Mouse (Mus musculus): ENCODE measurements around the gene Sorl1. TPM values are rescaled to one million over a fixed set of nuclear protein-coding genes. Genes with fewer than 3 reads are reported as not detected.

Sorl1 gene
- polyA plus RNA-seq, 1 experiment from 2014 or later = 56.0 TPM

- H3K27me3 ChIP-seq = no peaks in the 10 kb centered on the region
- no peak for TF ChIP-seq CTCF (IDR thresholded peaks at IDR 0.05)
- no peak for DNase-seq (ENCODE audit: low read depth, low spot score)
- CTCF ChIA-PET = interaction anchor here (3.7 kb wide), 1 partner anchor 8 kb away, joined by 15 read pairs; no protein-coding TSS in a partner anchor
- ATAC-seq = no peak
- in situ Hi-C loops (cut with MboI; ENCODE audit: low pct_unique_long_range_greater_than_20kb) = loop anchor here (25.0 kb wide), 1 partner anchor 974 kb away; no protein-coding TSS in a partner anchor
- POLR2A ChIA-PET = no interaction called here
Observed at GRCm38 (mm10) chr9:41961274-41961673, 162.8 kb downstream of the Sorl1 start.

GRCm38 (mm10) chr9:41958282-41958681 is 165.8 kb downstream of the Sorl1 start:
- ATAC-seq (no peak), DNase-seq (ENCODE audit: low read depth, low spot score) (no peak)
- POLR2A ChIA-PET = no interaction called here
- in situ Hi-C loops (cut with MboI; ENCODE audit: low pct_unique_long_range_greater_than_20kb) = loop anchor here (25.0 kb wide), 1 partner anchor 971 kb away; no protein-coding TSS in a partner anchor
- no peaks in the 10 kb centered on the region for H3K27me3 ChIP-seq
- no peak for TF ChIP-seq CTCF (IDR thresholded peaks at IDR 0.05)
- CTCF ChIA-PET = no interaction called here

- TF ChIP-seq CTCF (IDR thresholded peaks at IDR 0.05) = peak; percentile 88
- in situ Hi-C loops (cut with MboI; ENCODE audit: low pct_unique_long_range_greater_than_20kb) = loop anchor here (5.0 to 25.0 kb wide), 6 partner anchors 216 to 966 kb away; no protein-coding TSS in a partner anchor
- ATAC-seq (no peak), DNase-seq (ENCODE audit: low read depth, low spot score) (no peak)
- ChIA-PET CTCF (interaction anchor here (0.7 to 4.5 kb wide), 21 partner anchors 10 to 746 kb away, joined by 3 to 28 read pairs (median 4); no protein-coding TSS in a partner anchor), POLR2A (interaction anchor here (2.4 kb wide), 1 partner anchor 478 kb away, joined by 7 read pairs; no protein-coding TSS in a partner anchor)
- no peaks in the 10 kb centered on the region for H3K27me3 ChIP-seq
Observed at GRCm38 (mm10) chr9:41953486-41953885, 170.6 kb downstream of the Sorl1 start.

- TF ChIP-seq CTCF (IDR thresholded peaks at IDR 0.05) = no peak
- DNase-seq (ENCODE audit: low read depth, low spot score) = no peak
- ATAC-seq = no peak
- ChIA-PET POLR2A (interaction anchor here (1.0 to 2.4 kb wide), 3 partner anchors 33 to 477 kb away, joined by 3 to 7 read pairs (median 6); no protein-coding TSS in a partner anchor), CTCF (interaction anchor here (0.7 to 4.5 kb wide), 14 partner anchors 10 to 745 kb away, joined by 3 to 28 read pairs (median 4); no protein-coding TSS in a partner anchor)
- in situ Hi-C loops (cut with MboI; ENCODE audit: low pct_unique_long_range_greater_than_20kb) = loop anchor here (5.0 to 25.0 kb wide), 6 partner anchors 215 to 965 kb away; no protein-coding TSS in a partner anchor
- H3K27me3 ChIP-seq = no peaks in the 10 kb centered on the region
Observed at GRCm38 (mm10) chr9:41952650-41953204, 171.4 kb downstream of the Sorl1 start.

GRCm38 (mm10) chr9:41951472-41952129 is 172.5 kb downstream of the Sorl1 start:
- CTCF ChIA-PET = interaction anchor here (0.9 to 4.5 kb wide), 7 partner anchors 341 to 723 kb away, joined by 3 to 28 read pairs (median 4); no protein-coding TSS in a partner anchor
- no peak for TF ChIP-seq CTCF (IDR thresholded peaks at IDR 0.05)
- H3K27me3 ChIP-seq = no peaks in the 10 kb centered on the region
- POLR2A ChIA-PET = interaction anchor here (0.7 to 2.4 kb wide), 4 partner anchors 342 to 476 kb away, joined by 3 to 7 read pairs (median 4); no protein-coding TSS in a partner anchor
- DNase-seq (ENCODE audit: low read depth, low spot score) = no peak
- in situ Hi-C loops (cut with MboI; ENCODE audit: low pct_unique_long_range_greater_than_20kb) = loop anchor here (5.0 to 25.0 kb wide), 6 partner anchors 214 to 964 kb away; no protein-coding TSS in a partner anchor
- peak; percentile 9 for ATAC-seq

GRCm38 (mm10) chr9:41950991-41951451 is 173.1 kb downstream of the Sorl1 start:
- DNase-seq (ENCODE audit: low read depth, low spot score) (no peak), ATAC-seq (peak; percentile 40)
- POLR2A ChIA-PET = interaction anchor here (1.0 to 2.5 kb wide), 3 partner anchors 363 to 370 kb away, joined by 3 to 10 read pairs (median 4); no protein-coding TSS in a partner anchor
- H3K27me3 ChIP-seq = no peaks in the 10 kb centered on the region
- peak; percentile 71 for TF ChIP-seq CTCF (IDR thresholded peaks at IDR 0.05)
- in situ Hi-C loops (cut with MboI; ENCODE audit: low pct_unique_long_range_greater_than_20kb) = loop anchor here (5.0 to 25.0 kb wide), 6 partner anchors 214 to 964 kb away; no protein-coding TSS in a partner anchor
- CTCF ChIA-PET = interaction anchor here (0.9 to 4.5 kb wide), 10 partner anchors 9 to 723 kb away, joined by 3 to 28 read pairs (median 4); no protein-coding TSS in a partner anchor

- ATAC-seq (peak; percentile 82), DNase-seq (ENCODE audit: low read depth, low spot score) (peak; percentile 63)
- ChIA-PET POLR2A (interaction anchor here (0.9 to 2.5 kb wide), 4 partner anchors 363 to 477 kb away, joined by 3 to 10 read pairs (median 4); no protein-coding TSS in a partner anchor), CTCF (interaction anchor here (0.8 to 4.5 kb wide), 8 partner anchors 10 to 722 kb away, joined by 3 to 28 read pairs (median 7); no protein-coding TSS in a partner anchor)
- in situ Hi-C loops (cut with MboI; ENCODE audit: low pct_unique_long_range_greater_than_20kb) = loop anchor here (5.0 to 25.0 kb wide), 6 partner anchors 213 to 963 kb away; no protein-coding TSS in a partner anchor
- TF ChIP-seq CTCF (IDR thresholded peaks at IDR 0.05) = peak; percentile 99
- H3K27me3 ChIP-seq = no peaks in the 10 kb centered on the region
Observed at GRCm38 (mm10) chr9:41950109-41950990, 173.7 kb downstream of the Sorl1 start.

- DNase-seq (ENCODE audit: low read depth, low spot score) (no peak), ATAC-seq (no peak)
- ChIA-PET POLR2A (interaction anchor here (0.6 to 2.5 kb wide), 2 partner anchors 198 to 369 kb away, joined by 3 to 10 read pairs; no protein-coding TSS in a partner anchor), CTCF (interaction anchor here (0.8 to 2.4 kb wide), 6 partner anchors 10 to 474 kb away, joined by 3 to 14 read pairs (median 7); no protein-coding TSS in a partner anchor)
- no peak for TF ChIP-seq CTCF (IDR thresholded peaks at IDR 0.05)
- no peaks in the 10 kb centered on the region for H3K27me3 ChIP-seq
- in situ Hi-C loops (cut with MboI; ENCODE audit: low pct_unique_long_range_greater_than_20kb) = loop anchor here (5.0 kb wide), 1 partner anchor 142 kb away; no protein-coding TSS in a partner anchor
Observed at GRCm38 (mm10) chr9:41949476-41949875, 174.6 kb downstream of the Sorl1 start.

- no peak for ATAC-seq
- ChIA-PET CTCF (no interaction called here), POLR2A (no interaction called here)
- in situ Hi-C loops (cut with MboI; ENCODE audit: low pct_unique_long_range_greater_than_20kb) = loop anchor here (5.0 kb wide), 1 partner anchor 138 kb away; no protein-coding TSS in a partner anchor
- no peak for DNase-seq (ENCODE audit: low read depth, low spot score)
- H3K27me3 ChIP-seq = no peaks in the 10 kb centered on the region
- TF ChIP-seq CTCF (IDR thresholded peaks at IDR 0.05) = no peak
Observed at GRCm38 (mm10) chr9:41944964-41945363, 179.1 kb downstream of the Sorl1 start.

Data from Patski (cell line).